Mouse (Mus musculus): ENCODE data around the gene Eml3.
A peak's percentile ranks its signal among the peaks of the same experiment; 100 is the strongest.
"Not testable (repeated sequence)": the region's sequence is repeated elsewhere in the genome, so short reads cannot be mapped to it uniquely, and the experiment has no call there.

Gene Eml3

DNA sequence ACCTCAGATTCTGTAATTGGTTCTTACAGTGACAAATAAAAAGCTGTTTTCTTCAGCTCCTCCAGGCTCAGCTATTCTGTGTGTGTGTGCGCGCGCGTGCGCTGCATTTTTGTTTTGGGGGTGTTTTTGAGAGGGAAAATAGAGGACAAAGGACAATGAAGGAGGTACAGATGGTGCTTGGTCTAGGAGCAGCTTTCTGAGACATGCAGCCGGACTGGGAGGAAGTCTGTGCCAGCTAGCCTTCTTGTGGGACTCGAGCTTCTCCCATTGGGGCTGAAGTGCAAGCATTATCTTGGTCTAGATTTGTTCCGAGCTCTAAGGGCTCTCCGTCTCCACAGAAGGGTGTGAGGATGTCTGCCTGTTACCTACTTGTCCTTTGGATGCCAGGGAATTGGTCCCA, 22.9 kb downstream of the Eml3 start:
- no peak for DNase-seq (ENCODE audit: low read depth)

DNA sequence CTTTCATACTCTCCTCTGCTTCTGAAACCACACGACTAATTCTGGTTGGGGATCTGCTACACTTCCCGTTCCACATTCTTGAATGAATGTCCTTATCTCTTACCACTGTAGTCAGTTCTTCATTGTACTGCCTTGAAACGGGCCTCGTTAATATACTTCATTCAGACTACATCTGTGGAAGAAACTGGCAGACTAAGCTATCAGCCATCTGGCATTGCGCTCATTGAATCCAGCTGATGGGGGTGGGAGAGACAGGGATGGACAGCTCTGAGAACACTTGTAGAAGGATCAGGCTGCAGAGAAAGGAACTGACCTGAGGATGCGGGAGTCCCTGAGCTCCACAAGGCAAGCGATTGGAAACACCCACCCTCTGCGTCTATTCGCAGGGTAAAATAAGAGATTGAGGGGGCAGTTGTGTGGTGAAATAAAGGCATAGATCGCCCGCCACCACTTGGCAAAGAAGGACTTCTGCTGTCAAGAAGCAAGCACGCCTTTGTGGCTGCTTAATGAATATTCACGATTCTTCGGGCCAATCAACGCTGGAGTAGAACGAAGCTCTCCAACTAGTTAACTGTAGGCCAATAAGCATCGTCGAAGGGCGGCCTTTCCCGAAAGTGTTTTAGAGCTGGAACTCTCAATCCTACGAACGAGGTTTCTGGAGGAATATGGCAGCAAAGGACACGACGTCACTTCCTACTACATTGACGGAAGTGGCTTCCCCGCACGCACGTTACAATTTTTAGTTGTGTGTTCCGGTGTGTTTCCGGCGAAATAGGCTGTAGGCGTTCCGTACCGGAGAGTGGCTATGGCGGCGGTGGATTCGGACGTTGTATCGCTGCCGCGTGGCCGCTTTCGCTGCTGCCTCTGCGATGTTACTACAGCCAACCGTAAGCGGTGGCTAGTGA, 24.0 kb downstream of the Eml3 start, which contains the start of gene Tut1:
TSS of gene Tut1 (plus strand) at position 713 of the 905 bp plus-strand sequence.
- peak; percentile 98 for DNase-seq (ENCODE audit: low read depth)

DNA sequence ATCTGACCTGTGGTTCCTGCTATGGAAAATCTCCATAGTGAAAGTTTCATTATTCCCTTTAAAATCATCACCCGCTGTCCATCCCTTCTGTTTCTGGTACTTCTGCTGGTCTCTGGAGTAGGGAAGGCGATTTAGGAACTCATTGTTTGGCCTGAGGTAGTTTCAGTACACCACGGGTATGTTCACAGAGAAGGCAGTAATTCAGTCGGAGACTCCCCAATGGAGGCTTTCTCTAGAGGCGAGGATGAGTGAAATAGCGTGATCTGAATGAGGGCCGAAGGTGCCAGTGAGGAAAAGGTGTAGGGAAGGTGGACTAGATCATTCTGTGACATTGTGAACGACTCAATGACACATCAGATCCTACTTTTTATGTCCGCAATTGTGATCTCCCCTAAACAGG, 24.8 kb downstream of the Eml3 start:
- no peak for DNase-seq (ENCODE audit: low read depth)

DNA sequence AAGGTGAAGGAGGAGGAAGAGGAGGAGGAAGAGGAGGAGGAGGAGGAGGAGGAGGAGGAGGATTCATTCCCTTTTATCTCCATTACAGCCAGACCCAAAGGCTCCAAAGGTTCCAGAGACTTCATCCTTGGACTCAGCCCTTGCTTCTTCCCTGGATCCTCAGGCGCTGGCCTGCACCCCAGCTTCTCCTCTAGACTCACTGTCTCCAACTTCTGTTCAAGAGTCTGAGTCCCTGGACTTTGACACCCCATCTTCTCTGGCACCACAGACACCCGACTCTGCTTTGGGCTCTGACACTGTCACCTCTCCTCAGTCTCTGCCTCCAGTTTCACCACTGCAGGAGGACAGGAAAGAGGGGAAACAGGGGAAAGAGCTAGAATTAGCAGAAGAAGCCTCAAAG, 32.9 kb downstream of the Eml3 start:
- no peak for DNase-seq (ENCODE audit: low read depth)

DNA sequence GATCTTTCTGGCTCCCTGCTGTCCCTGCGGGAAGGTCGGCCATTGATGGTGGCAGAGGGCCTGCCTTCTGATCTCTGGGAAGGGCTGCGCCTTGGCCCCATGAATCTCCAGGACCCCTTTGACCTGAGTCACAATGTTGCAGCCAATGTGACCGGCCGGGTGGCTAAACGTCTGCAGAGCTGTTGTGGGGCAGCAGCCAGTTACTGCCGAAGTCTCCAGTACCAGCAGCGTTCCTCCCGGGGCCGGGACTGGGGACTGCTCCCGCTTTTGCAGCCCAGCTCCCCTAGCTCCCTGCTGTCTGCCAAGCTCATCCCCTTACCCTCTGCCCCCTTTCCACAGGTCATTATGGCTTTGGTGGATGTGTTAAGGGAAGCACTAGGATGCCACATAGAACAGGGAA, 35.7 kb downstream of the Eml3 start:
- no peak for DNase-seq (ENCODE audit: low read depth)

DNA sequence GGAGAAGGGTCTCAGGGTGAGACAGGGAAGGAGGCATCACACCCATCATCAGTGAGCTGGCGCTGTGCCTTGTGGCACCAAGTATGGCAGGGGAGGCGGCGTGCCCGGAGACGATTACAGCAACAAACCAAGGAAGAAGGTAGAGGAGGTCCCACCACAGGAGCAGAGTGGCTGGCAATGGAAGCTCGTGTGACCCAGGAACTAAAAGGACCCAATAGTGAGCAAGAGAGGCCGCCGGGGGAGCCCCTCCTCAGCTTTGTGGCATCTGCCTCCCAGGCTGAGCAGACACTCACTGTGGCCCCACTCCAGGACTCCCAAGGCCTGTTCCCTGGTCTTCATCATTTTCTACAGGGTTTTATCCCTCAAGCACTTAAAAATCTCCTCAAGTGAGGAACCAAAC, 36.4 kb downstream of the Eml3 start:
- DNase-seq (ENCODE audit: low read depth) = peak; percentile 65

DNA sequence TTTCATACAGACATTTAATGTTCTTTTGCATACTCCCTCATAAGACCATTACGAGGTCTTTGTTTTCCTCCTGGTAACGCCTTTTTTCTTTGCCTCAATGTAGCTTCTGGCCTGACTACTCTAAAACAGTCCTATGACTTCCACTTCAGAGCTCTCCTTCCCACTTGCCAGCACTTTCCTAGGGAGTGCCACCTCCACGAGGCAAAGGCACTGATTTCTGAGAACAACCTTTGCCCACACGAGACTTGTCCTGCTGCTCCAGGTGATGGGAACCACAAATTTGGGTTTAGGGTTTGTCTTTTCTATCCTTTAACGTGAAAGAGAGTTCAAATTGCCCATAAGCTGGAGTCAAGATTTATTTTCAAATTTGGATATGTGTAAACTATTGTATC, 36.8 kb downstream of the Eml3 start:
- no peak for DNase-seq (ENCODE audit: low read depth)

DNA sequence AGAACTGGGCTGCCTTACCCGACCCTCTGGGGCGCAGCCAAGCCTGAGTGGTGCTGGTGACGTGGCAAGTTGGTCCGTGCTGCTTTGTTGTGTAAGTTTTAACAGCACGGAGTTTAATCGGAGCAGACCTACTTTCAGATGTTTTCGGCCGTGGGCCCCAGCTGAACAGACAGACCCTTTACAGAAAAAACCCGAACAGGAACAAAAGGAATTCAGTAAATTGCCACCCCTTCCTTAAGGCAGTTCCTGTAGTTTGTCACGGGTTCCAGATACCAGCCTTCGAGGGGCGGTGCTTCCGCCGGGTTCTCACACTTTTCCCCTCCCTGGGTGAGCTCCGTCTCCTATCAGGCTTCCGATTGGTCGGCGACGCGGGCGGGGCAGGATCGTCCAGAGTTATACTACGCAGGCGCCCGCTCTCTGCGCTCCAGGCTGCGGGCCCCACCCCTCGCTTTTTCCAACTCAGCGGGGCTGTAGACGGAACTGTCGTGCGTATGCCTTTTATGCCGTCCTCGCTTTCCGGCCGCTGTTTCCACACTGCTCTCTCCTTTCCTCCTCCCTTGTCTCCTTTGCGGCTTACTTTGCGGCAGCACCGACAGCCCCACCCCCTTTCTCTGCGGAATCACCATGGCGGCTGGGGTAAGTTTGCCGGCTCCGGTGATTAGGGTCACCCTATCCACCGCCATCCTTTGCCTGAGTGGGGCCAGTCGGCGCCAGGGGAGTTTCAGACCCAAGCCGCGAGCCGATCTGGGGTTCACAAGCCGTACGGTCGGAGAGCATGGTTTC, 37.4 kb downstream of the Eml3 start, which contains the start of gene Eef1g:
TSS of gene Eef1g (plus strand) at position 452 of the 783 bp plus-strand sequence.
- DNase-seq (ENCODE audit: low read depth) = peak; percentile 100

DNA sequence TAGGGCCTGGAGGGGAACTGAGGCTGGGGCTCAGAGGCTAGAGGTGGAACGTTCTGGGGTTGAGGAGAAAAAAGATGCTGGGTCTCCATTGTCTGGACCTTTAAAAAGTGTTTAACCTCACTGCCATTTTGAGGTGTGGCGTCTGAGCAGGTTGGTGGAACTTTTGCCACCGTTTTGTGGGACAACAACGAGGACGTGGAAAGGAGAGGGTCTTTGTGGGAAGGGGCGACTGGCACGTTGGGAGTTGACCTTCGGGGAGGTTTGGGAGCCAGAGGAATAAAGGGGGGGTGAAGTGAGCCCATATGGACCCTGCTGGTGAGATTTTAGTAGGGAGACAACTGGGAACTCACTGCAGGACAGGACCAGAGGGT, 38.0 kb downstream of the Eml3 start:
- no peak for DNase-seq (ENCODE audit: low read depth)

DNA sequence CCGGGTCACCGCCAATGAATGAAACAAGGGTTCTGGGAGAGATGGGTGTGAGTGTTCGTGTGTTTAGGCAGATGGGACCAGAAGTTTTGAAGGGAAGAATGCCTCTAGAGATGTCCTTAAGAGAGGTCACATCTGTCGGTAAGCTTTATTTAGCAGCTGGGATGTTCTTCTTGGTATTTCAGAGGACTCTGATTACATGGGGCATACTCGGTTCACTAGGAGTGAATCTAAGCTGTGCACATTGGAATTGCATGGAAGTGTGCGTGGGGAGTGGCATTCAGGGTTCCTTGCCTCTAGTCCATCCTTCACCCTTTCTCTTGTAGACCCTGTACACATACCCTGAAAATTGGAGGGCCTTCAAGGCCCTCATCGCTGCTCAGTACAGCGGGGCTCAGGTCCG, 38.5 kb downstream of the Eml3 start:
- no peak for DNase-seq (ENCODE audit: low read depth)

DNA sequence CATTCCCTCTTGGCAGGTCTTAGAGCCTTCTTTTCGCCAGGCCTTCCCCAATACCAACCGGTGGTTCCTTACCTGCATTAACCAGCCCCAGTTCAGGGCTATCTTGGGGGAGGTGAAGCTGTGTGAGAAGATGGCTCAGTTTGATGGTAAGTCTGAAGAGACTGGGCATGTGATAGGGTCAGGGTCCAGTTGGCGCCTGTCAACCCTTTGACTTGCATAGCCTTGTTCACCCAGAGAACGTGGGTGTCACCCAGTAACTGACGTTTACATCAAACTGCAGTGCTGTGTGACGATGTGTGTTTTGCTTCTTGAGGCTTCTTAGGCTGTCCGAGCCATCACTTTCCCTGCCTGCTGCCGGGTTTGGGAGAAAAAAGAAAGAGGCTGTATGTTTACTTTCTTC, 43.1 kb downstream of the Eml3 start:
- not testable (repeated sequence) for DNase-seq (ENCODE audit: low read depth)

DNA sequence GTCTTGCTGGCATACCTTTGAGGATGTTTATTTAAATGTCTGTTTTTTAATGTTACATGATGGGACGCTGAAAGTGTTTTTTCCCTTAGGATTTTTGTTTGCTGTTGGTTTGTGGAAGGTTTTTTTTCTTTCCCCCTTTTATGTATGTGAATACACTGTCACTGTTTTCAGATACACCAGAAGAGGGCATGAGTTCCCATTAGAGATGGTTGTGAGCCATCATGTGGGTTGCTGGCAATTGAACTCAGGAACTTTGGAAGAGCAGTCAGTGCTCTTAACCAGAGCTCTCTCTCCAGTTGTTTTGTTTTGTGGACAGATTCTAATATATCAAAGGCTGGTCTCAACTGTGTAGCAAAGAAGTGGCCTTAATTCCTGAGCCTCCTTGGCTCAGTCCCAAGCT, 45.3 kb downstream of the Eml3 start:
- no peak for DNase-seq (ENCODE audit: low read depth)

DNA sequence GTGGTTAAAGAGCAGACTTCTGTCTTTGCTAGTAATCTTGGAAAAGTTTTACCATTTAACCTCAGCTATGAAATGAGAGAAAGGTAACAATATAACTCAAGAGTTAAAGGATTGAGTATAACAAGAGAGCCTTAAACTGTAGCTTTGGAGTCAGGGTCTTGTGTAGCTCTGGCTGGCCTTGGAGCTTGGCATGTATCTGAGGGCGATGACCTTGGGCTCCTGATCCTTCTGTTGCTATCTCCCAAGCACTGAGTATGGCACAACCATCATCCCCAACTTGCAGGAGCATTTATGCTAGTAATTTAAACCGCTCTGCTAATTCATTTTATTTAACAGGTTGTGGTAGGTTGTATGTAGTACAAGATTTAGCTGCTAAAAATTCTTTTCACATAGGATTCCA, 46.1 kb downstream of the Eml3 start:
- no peak for DNase-seq (ENCODE audit: low read depth)

DNA sequence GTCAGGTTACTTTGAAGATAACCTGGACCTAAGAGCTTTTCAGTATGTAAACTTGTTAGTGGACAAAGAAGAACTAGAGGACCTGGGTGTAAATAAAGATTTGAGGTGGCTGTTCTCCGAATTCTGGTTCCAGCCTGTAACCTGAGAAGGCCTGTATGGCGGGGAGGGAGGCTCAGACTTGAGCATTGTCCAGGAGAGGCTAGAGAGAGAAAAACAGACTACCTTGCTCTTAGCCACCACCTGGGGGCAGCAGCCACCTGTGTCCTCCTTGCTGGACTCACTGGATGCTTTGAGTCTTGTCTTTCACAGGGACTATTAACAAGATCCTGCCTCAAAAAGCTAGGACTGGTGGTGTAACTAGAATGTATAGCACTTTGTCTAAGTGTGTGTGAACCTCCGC, 47.2 kb downstream of the Eml3 start:
- peak; percentile 94 for DNase-seq (ENCODE audit: low read depth)

DNA sequence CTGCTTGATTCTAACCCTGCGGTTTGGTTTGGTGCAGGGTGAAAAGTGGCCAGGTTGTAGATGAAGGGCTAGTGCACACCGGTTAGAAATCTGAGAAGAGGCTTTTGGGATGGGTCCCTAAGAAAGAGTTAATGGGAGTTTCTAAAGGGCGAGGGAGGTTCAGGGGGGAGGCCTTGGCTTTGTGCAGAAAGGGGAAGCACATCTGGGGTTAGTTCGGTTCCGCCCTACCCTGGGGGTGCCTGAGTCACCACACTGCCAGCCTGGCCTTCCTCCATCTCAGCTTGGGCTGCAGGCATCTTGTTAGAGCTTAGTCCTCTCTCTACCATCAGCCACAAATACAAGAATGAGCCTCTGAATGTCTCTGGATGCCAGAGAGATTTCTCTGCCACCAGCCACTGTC, 51.4 kb downstream of the Eml3 start:
- peak; percentile 91 for DNase-seq (ENCODE audit: low read depth)

DNA sequence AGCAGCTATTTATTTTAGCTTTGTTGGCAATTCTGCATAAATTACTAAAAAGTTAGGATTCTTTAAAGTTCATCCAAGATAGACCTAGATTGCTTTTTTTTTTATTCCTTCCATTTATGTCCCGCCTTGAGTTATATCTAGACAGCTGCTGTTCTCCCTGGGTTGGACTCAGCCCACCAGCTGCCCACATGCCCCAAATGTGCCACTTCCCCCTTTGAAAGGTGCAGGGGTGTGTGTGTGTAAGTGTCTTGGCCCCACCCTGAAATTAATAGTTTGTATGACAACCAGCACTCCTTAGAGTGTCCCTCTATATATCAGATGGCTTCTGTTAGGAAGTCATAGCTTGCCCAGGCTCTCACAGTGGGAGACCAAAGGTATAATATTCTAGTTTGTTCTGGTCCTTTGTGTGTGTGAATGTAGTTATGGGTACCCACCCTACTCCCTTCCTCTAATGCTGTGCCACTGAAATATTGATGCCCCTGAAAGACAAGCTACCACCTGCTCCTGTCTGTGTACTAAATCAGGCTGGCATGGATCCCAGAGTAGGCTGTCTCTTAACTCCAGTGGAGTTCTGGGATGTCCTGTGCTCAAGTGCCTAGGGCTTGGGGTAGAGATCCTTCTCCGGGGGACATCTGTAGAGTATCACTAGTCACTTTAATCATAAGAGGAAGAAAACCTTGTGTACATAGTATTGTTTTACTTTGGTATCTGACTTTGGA, 52.3 kb downstream of the Eml3 start:
- DNase-seq (ENCODE audit: low read depth) = peak; percentile 57

DNA sequence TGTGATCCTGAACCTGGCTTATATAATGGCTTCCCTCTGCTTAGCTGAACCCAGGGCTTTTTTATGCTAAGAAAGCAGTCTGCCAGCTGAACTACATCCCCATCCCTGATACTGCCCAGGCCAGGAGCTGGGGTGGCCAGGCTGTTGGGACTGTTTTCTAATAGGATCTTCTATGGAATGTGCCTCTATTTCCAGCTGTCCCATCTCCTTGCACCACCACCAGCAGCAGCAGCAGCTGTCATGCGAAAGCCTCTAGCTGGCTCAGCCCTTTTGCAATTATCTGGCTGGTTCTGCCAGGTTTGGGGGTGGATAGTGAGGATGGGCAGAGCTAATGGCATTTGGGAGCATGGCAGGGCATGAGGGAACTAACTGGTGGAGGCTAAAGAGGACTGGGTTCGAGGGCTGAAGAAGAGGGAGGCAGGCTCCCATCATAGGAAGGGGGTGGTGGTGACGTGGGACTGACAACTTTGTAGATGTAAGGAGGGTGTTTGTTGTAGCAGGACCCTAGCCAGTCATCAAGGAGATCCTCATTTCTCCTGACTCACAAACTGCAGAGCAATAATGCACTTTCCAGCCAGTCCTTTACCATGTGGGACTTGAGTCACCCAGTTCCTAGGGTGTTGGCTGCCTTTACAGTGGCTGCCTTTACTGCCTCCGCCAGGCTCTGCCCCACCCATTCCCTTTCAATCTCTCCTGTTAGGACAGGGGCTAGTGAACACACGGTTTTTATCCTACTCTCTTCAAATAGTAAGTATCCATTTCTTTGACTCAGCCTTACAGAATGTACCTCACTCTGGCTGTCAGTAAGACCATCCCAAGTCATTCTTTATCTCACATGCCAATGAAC, 53.2 kb downstream of the Eml3 start:
- peak; percentile 84 for DNase-seq (ENCODE audit: low read depth)

DNA sequence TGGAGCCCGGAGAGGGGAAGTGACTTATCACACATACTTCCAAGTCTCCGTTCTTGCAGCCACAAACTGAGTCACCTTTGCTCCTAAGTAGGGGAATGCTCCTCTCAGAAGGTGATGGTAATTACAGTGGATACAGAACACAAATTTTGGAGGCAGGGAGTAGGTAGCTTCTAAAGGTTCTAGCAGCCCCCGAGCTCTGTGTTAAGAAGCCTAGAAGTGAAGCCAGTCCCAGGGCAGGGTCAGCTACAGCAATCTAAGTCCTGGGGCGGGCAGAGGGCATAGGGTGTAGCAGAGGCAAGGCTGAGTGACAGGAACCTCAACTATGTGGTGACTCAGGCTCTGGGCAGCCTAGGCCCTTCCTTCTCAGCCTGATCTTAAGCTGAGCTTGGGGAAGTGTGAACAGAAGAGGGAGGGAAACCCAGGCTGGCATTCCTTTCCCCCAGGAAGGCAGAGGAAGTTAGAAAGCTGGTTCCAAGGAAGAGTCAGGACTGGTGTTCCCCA, 53.8 kb downstream of the Eml3 start:
- peak; percentile 87 for DNase-seq (ENCODE audit: low read depth)

DNA sequence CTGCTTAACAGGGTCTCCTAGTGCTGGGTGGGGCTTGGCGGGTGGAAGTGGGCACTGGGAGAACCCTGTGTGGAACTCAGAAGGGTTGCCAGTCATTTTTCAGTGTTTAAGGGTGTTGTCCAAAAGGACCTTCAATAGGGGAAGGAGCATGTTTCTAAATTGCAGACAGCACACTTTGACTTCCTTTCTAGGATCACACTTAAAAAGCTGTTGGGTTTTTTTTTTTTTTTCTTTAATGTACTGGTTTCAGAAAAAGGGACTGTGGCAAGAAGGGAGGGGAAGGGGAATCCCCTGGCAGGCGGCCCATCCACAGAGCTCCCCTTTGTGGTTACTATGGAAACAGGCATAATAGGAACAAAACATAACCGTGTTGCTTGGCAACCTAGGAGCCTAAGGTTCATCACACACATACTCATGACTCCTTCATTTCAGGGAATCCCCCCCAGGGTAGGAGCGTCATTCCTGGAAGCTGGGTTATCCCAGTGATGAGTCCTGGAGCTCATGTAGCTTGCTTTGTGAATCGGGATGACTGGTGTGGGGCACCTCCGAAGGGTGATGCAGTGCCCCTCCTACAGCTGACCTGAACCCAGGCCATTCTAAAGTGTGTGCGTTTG, 55.0 kb downstream of the Eml3 start:
- DNase-seq (ENCODE audit: low read depth) = peak; percentile 93

DNA sequence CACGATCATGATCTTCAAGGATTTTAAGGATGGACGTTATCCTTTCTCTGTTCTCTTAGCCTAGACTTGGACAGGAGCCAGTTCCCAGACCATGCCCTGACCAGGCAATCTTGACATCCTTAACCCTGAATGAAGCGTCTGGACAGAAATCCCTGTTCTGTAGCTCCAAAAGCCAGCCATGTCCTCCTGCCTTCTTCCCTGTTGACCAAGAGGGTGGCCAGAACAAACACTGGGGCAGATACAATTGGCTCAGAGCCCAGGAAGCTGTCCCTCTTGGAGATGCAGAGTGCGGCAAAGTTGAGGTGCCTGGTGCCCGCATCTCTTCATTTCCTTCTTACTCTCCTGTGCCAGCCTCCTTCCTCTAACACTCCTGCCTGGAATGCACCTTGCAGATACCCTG, 56.5 kb downstream of the Eml3 start:
- no peak for DNase-seq (ENCODE audit: low read depth)

DNA sequence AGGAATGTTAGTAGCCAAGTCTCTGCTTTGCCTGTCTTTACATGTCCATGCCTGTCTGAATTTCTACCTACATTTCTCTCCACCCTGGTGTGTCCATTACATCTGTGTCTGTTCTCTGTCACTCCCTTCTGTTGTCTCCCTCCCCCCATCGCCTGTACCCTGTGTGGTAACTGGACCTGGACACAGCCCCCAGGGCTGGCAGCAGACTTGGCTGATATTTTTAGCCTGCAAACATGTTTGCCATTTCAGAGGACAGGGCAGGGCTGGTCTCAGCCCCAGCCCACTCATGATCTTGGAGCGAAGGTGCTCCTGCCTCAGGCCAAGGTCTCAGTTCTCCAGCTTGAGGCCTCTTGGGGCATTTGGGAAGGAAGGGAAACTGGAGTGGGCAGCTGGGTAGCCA, 58.5 kb downstream of the Eml3 start:
- DNase-seq (ENCODE audit: low read depth) = no peak
